Mouse (Mus musculus) liver, adult 2 months (tissue): ENCODE measurements around the gene Dhx29.

Experiments
- CTCF ChIP-seq: fragments of 200-500 bp; IDR thresholded peaks from 2 replicates; pipeline ENCODE4 v1.5.1; 2011; ENCODE audit warnings: low read depth, low read length, control low read depth
- POLR2A ChIP-seq: fragments of 200-500 bp; IDR thresholded peaks from 2 replicates; pipeline ENCODE4 v1.6.1; 2011; ENCODE audit warnings: low read length, control low read depth; ENCODE audit not compliant: insufficient read depth; ENCODE audit errors: extremely low read depth

- TF ChIP-seq CTCF = no peak
- no peak for TF ChIP-seq POLR2A
Measured at GRCm38 (mm10) chr13:112910434-112910833, 16.8 kb upstream of the Dhx29 start.
